Mouse (Mus musculus) midbrain, embryonic 12.5 days (tissue): ENCODE data around the gene Cd300ld5. TPM values are rescaled to one million over a fixed set of nuclear protein-coding genes. Genes with fewer than 3 reads are reported as not detected.
"Not testable (repeated sequence)": the region's sequence is repeated elsewhere in the genome, so short reads cannot be mapped to it uniquely, and the experiment has no call there.

Source experiments
- ATAC-seq: fragments of 200-750 bp; cut with Nextera tagmentation; 2 replicates; pipeline ENCODE4 v1.8.0; 2017; ENCODE audit warnings: low read depth, moderate TSS enrichment, moderate library complexity; ENCODE audit not compliant: low FRiP score
- H3K27ac ChIP-seq: fragments of 300-500 bp; sonication (generic); replicated peaks from 2 replicates; pipeline ENCODE4 v1.5.1; 2016; ENCODE audit warnings: mild to moderate bottlenecking
- H3K27me3 ChIP-seq: fragments of 300-500 bp; sonication (generic); 2 replicates; pipeline ENCODE4 v1.6.1; 2016; ENCODE audit warnings: mild to moderate bottlenecking
- H3K36me3 ChIP-seq: fragments of 300-500 bp; sonication (generic); 2 replicates; pipeline ENCODE4 v1.6.1; 2016
- H3K4me1 ChIP-seq: fragments of 300-500 bp; sonication (generic); 2 replicates; pipeline ENCODE4 v1.6.1; 2016
- H3K4me2 ChIP-seq: fragments of 300-500 bp; sonication (generic); replicated peaks from 2 replicates; pipeline ENCODE4 v1.6.1; 2016; ENCODE audit warnings: mild to moderate bottlenecking, moderate library complexity
- H3K4me3 ChIP-seq: fragments of 300-500 bp; sonication (generic); 2 replicates; pipeline ENCODE4 v1.5.1; 2016; ENCODE audit warnings: mild to moderate bottlenecking
- H3K9ac ChIP-seq: fragments of 300-500 bp; sonication (generic); replicated peaks from 2 replicates; pipeline ENCODE4 v1.6.1; 2016; ENCODE audit warnings: mild to moderate bottlenecking, moderate library complexity
- H3K9me3 ChIP-seq: fragments of 300-500 bp; sonication (generic); 2 replicates; pipeline ENCODE4 v1.6.1; 2016; ENCODE audit warnings: mild to moderate bottlenecking
- WGBS: fragments of 180-500 bp; shearing (Covaris S2); methylation state at CpG from one replicate; pipeline ENCODE4 v1.1.7; 2016; 5-methylcytosine and 5-hydroxymethylcytosine counted together
- polyA plus RNA-seq: library from polyadenylated mRNA; unstranded; fragments of >200 nt; fragmentation: Nextera tagmentation; extraction: Ambion mirVana; gene quantifications from 2 replicates; pipeline ENCODE4 v1.2.1, GENCODE M21; 2016

The Cd300ld5 gene
- polyA plus RNA-seq: not detected in 2 replicates

DNA sequence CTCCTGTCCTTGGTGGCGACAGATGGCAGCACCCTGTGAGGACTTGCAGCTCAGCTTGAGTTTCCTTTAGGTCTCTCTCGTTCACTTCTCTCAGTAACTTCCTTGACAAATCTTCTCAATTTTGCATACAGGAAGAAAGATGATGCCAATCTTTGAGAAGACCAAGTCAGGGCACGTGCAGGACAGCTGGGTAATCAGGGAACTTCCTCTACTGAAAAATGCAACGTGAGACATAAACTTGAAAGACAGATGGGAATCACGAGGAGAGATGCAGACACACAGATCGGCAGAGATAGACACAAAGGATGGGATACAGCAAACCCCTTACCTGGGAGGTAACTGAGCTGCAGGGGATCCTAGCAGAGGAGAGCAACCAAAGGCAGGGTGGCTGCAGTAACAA is at the start of gene Cd300ld5:
TSS of gene Cd300ld5 (minus strand) at position 101 of the 400 bp plus-strand sequence.
- not testable (repeated sequence) for H3K36me3 ChIP-seq, H3K9ac ChIP-seq, H3K9me3 ChIP-seq, H3K4me1 ChIP-seq, H3K4me2 ChIP-seq, H3K4me3 ChIP-seq, H3K27ac ChIP-seq, H3K27me3 ChIP-seq, ATAC-seq
- WGBS: no CpG with 5 or more reads among the region's 6 CpGs

DNA sequence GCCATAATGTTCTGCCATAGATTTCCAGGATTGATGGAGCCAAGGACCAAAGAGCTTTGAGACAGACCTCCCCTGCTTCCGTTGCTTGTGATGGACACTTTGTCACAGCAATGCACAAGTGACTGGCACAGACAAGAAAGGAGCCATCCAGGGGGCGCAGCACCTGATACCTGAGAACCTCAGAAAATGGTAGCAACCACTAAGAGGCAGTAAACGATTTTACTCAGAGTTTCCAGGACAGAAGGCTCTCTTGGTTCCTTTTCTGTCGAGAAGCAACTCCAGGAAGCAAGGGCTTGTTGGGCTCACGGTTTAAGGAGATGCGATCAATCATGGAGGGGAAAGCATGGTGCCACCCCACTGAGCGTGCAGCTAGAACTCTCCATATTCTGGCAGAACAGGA is 48.6 kb upstream of the Cd300ld5 start:
- peaks cover 53% of the 10 kb centered on the region for H3K27me3 ChIP-seq
- 70% methylated on average over 7 of the region's 7 CpGs for WGBS
- no peak overlapping the region for H3K27ac ChIP-seq
- no peak overlapping the region for H3K4me2 ChIP-seq
- no peak overlapping the region for H3K4me3 ChIP-seq
- H3K4me1 ChIP-seq: peaks cover 24% of the 10 kb centered on the region
- ATAC-seq: no peak
- H3K36me3 ChIP-seq: no peaks in the 10 kb centered on the region
- H3K9ac ChIP-seq: no peak overlapping the region
- no peaks in the 10 kb centered on the region for H3K9me3 ChIP-seq

DNA sequence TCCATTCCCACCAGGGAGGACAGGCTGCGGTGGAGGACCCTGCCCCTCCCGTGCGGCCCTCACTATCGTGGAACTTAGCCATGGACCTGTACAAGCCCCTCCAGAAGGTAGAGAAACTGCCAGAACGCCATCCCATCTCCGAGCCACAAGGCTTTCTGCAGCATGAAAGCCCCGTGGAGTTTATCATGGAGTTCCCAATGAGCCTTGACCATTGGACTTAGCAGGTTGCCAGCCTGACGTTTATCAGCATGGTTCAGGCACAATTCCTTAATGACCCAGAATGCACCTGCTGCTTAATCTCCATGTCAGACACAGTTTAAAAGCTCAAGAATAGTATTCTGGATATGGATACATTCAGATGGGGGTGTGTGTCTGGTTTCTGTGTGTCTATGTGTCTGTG is 47.5 kb upstream of the Cd300ld5 start:
- 0 out of 2 replicates have a peak, but pooled peaks have one; percentile 9 for ATAC-seq
- peaks cover 23% of the 10 kb centered on the region for H3K4me1 ChIP-seq
- H3K36me3 ChIP-seq: no peaks in the 10 kb centered on the region
- no peak overlapping the region for H3K4me2 ChIP-seq
- WGBS: 49% methylated on average over 8 of the region's 8 CpGs
- H3K9ac ChIP-seq: no peak overlapping the region
- H3K4me3 ChIP-seq: no peak overlapping the region
- no peaks in the 10 kb centered on the region for H3K9me3 ChIP-seq
- no peak overlapping the region for H3K27ac ChIP-seq
- peaks cover 42% of the 10 kb centered on the region for H3K27me3 ChIP-seq

DNA sequence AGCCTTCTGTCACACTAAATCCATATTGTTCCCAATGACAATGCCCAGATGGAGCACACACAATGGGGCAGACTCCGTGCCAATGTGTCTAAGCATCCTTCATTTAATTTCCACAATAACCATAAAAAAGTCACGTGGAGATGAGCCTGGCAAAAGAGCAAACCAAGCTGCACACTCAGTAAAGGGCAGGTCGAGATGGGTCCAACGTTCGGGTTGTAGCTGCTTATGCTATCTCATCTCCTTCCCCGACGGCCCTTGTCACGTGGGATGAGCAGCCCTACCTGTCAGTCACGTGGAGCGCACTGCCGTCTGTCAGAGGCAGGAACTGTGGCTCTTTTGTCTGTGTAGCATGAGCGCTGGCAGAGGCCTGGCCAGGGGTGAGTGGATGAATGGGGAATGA is 47.0 kb upstream of the Cd300ld5 start:
- H3K9ac ChIP-seq: no peak overlapping the region
- 20% methylated on average over 12 of the region's 12 CpGs for WGBS
- no peaks in the 10 kb centered on the region for H3K36me3 ChIP-seq
- peak; percentile 12; the same call in 1 of the 2 replicates for ATAC-seq
- H3K27me3 ChIP-seq: peaks cover 40% of the 10 kb centered on the region
- peaks cover 23% of the 10 kb centered on the region for H3K4me1 ChIP-seq
- no peak overlapping the region for H3K4me3 ChIP-seq
- no peak overlapping the region for H3K4me2 ChIP-seq
- H3K9me3 ChIP-seq: no peaks in the 10 kb centered on the region
- no peak overlapping the region for H3K27ac ChIP-seq

DNA sequence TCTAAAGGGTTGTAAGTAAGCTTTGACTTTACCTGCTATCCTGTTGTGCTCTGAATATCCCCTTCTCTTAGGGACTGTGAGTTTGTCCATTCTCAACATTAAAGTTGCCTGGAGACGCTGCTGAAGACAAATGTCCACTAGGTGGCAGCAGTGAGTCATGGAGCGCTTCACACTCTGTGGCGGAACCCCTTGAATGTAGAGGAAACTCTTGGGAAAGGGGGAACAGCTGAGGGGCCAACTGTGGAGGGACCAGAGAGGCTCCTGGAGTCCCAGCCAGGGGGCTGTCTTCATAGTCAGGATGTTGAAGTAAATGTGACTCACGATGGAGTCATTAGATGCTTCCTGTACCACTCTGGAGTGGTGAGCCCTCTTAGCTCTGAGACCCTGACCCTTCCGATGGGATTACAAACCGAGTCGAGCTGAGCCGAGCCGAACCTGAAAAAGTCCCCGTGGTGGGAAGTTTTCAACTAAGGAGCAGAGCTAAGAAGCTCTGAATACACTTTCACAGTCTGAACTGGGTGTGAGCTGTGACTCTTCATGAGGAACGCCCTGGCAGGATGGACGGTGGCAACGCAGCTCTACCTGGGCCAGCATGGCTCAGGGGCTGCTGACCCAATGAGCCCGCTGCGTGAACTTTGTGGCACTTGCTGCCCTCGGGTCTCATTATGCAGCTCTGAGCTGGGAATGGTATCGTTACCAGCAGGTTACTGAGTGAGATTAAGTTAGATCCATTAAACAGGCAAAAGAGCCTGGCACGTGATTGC is 46.0 kb upstream of the Cd300ld5 start:
- Histone ChIP-seq H3K9me3 (no peaks in the 10 kb centered on the region), H3K27me3 (peaks cover 36% of the 10 kb centered on the region), H3K4me2 (peak overlapping the region; percentile 9; the same call in 1 of the 2 replicates), H3K4me3 (no peak overlapping the region), H3K27ac (no peak overlapping the region), H3K4me1 (peaks cover 23% of the 10 kb centered on the region), H3K9ac (no peak overlapping the region), H3K36me3 (no peaks in the 10 kb centered on the region)
- 40% methylated on average over 18 of the region's 18 CpGs for WGBS
- no peak for ATAC-seq

DNA sequence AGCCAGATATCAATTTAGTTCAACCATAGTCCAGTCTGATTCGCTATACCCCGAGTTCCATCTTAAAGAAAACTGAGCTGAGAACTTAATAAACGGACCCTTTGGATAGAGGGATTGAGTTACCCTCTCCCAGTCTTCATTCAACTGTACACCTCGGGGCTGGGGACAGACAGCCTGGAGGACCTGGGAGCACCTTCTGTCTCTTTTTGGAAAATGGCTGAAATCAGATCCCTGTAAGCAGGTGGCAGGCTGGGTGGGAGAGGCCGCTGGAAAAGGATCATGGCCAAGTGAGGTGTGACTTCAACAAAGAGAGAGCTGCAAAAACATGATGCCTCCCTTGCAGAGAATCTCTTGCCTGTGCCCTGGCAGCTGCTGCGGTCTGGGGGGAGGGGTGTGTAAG is 44.6 kb upstream of the Cd300ld5 start:
- WGBS: 74% methylated on average over 6 of the region's 6 CpGs
- ATAC-seq: no peak
- no peak overlapping the region for H3K4me3 ChIP-seq

DNA sequence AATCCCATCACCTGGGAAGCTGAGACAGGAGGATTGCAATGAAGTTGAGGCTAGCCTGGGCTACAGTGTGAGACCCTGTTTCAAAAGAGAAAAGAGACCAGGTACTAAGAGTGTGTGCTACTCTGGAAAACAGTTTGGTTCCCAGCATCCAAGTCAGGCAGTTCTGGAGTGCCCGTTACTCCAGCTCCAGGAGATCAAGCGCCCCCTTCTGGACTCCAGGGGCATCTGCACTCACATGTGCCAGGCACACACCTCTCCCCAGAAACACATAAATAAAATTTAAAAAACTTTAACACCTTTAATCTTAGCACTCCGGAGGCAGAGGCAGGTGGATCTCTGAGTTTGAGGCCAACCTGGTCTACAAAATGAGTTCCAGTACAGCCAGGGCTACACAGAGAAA is 43.8 kb upstream of the Cd300ld5 start:
- Histone ChIP-seq H3K9ac (no peak overlapping the region), H3K27ac (no peak overlapping the region), H3K4me3 (no peak overlapping the region), H3K36me3 (no peaks in the 10 kb centered on the region), H3K27me3 (peaks cover 36% of the 10 kb centered on the region), H3K4me2 (no peak overlapping the region), H3K4me1 (peaks cover 19% of the 10 kb centered on the region), H3K9me3 (no peaks in the 10 kb centered on the region)
- WGBS: 65% methylated on average over 3 of the region's 3 CpGs
- ATAC-seq: no peak

More for the DNA sequence above, 44.6 kb upstream of the Cd300ld5 start:
- H3K4me1 ChIP-seq: peaks cover 19% of the 10 kb centered on the region
- H3K27ac ChIP-seq: no peak overlapping the region
- H3K4me2 ChIP-seq: no peak overlapping the region
- H3K9me3 ChIP-seq: no peaks in the 10 kb centered on the region
- no peak overlapping the region for H3K9ac ChIP-seq
- H3K36me3 ChIP-seq: no peaks in the 10 kb centered on the region
- peaks cover 36% of the 10 kb centered on the region for H3K27me3 ChIP-seq

DNA sequence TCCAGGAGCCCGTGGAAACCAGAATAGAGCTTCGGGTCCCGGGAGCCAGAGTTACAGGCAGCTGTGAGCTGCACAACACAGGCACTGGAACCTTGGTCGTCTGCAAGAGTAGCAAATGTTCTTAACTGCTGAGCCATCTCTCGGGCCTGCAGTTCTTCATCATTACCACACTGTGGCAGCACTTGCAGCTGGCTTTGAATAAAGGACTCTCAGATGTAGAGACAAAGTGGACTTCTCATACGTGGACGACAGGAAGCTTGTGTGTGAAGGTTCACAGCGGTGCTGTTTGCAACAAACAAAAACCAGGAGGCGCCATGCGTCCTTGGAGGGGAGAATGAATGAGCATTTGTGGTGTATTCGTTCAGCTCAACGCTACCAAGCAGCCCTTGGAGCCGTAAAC is 43.3 kb upstream of the Cd300ld5 start:
- Histone ChIP-seq H3K4me3 (no peak overlapping the region), H3K4me1 (peaks cover 19% of the 10 kb centered on the region), H3K9ac (no peak overlapping the region), H3K4me2 (no peak overlapping the region), H3K9me3 (no peaks in the 10 kb centered on the region), H3K36me3 (no peaks in the 10 kb centered on the region), H3K27ac (no peak overlapping the region), H3K27me3 (peaks cover 31% of the 10 kb centered on the region)
- 37% methylated on average over 13 of the region's 13 CpGs for WGBS
- ATAC-seq: no peak

DNA sequence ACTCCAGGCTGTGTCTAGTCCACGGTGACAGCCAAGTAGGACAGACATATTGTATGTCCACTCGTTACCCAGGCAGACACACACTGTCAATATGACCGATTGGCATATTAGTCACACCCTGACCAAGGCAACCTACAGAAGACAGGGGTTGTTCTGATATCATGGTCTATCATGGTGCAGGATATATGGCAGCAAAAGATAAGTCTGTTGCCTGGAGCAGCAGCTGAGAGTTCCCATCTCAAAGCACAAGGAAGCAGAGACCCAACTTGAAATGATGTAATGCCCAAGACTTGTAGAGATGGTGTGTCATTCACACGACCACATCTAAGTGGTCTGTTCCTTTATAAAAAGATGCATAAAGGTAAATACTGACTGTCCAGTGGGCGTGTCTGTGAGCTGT is 41.1 kb upstream of the Cd300ld5 start:
- 87% methylated on average over 5 of the region's 5 CpGs for WGBS
- ATAC-seq: no peak
- no peak overlapping the region for H3K27ac ChIP-seq
- H3K4me1 ChIP-seq: peaks cover 3% of the 10 kb centered on the region; the same call in 1 of the 2 replicates
- H3K36me3 ChIP-seq: no peaks in the 10 kb centered on the region
- H3K9me3 ChIP-seq: no peaks in the 10 kb centered on the region
- H3K9ac ChIP-seq: no peak overlapping the region
- H3K4me3 ChIP-seq: no peak overlapping the region
- no peak overlapping the region for H3K4me2 ChIP-seq
- peaks cover 17% of the 10 kb centered on the region for H3K27me3 ChIP-seq

DNA sequence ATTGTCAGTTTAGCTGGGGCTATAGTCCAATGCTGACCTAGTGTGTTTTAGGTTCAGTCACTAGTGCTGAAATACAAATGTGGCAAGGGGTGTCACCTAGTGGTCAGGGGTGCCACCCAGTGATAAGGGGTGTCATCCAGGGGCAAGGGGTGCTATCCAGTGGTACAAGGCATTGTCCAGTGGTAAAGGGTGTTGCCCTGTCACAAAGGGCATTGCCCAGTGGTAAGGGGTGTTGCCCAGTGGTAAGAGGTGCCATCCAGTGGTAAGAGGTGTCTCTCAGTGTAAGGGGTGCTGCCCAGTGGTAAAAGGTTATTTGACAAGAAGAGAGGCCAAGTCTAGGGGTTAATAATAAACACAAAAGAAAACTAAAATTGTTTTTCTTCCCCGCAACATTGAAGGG is 39.9 kb upstream of the Cd300ld5 start:
- no peak for ATAC-seq
- Histone ChIP-seq H3K27me3 (peaks cover 25% of the 10 kb centered on the region), H3K4me1 (no peaks in the 10 kb centered on the region), H3K9ac (no peak overlapping the region), H3K9me3 (no peaks in the 10 kb centered on the region), H3K4me3 (no peak overlapping the region), H3K27ac (no peak overlapping the region), H3K36me3 (no peaks in the 10 kb centered on the region), H3K4me2 (no peak overlapping the region)
- WGBS: 96% methylated on average over 1 of the region's 1 CpGs

DNA sequence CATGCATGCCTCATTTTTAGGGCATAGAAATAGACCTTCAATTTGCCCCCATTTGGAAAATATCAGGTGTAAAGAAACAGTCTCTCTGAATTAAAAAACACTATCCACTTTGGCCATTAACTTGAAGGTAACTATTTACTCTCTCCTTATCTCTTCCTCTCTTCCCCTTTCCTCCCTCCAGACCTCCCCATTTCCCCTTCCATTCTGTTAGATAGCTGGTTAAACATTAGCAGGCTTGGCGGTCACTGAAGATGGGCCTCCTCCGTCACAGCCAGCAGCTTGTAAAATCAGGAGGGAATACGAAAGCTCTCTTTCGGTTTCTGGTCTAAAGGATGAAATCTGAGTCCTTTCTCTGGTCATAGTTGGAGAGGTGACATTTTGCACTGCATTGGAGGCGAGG is 38.3 kb upstream of the Cd300ld5 start:
- no peak overlapping the region for H3K27ac ChIP-seq
- no peaks in the 10 kb centered on the region for H3K9me3 ChIP-seq
- H3K27me3 ChIP-seq: peaks cover 24% of the 10 kb centered on the region
- peaks cover 14% of the 10 kb centered on the region for H3K4me1 ChIP-seq
- no peak overlapping the region for H3K9ac ChIP-seq
- ATAC-seq: no peak
- 79% methylated on average over 5 of the region's 5 CpGs for WGBS
- H3K36me3 ChIP-seq: no peaks in the 10 kb centered on the region
- no peak overlapping the region for H3K4me2 ChIP-seq
- H3K4me3 ChIP-seq: no peak overlapping the region

DNA sequence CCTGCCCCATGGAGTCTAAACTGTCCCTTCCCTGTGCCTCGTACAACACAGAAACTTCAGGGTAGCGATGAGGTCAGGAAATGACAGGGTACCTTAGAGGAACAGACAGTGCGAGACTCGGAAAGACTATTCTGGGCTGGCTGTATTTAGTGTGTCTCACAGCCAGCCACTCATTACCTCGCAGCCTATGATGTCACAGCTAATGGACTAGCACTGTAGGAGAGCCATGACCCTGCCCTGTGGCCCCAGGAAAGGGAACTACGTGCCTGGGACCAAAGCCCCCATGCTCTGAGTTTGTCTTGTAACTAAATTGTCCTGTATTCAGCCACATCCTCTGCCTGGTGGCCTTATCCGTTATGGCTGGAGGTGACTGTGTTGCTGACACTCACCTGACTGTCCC is 37.8 kb upstream of the Cd300ld5 start:
- Histone ChIP-seq H3K4me1 (peaks cover 18% of the 10 kb centered on the region), H3K4me3 (no peak overlapping the region), H3K9me3 (no peaks in the 10 kb centered on the region), H3K27me3 (peaks cover 28% of the 10 kb centered on the region), H3K4me2 (no peak overlapping the region), H3K27ac (no peak overlapping the region), H3K36me3 (no peaks in the 10 kb centered on the region), H3K9ac (no peak overlapping the region)
- no peak for ATAC-seq
- WGBS: 85% methylated on average over 7 of the region's 7 CpGs

DNA sequence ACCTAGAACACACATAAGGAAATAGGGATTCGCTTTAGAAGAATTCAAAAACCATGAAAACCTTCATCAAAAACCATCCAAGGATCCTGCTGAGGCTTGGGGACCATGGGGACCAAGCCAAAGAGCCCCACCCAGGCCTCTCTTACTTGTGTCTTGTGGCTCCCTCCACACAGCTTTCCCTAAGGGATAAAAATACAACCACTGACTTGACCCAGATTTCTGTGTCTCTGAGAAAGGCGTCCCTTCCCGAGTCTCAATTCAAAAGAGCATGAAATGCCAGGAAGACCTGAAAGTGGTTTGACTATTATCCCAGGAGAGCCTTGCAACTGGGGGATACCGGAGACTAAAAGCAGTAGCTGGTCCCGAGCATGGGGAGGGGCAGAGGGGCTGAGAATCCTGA is 35.4 kb upstream of the Cd300ld5 start:
- Histone ChIP-seq H3K9ac (no peak overlapping the region), H3K4me3 (no peak overlapping the region), H3K4me1 (peaks cover 18% of the 10 kb centered on the region), H3K36me3 (no peaks in the 10 kb centered on the region), H3K27me3 (peaks cover 50% of the 10 kb centered on the region), H3K4me2 (no peak overlapping the region), H3K9me3 (no peaks in the 10 kb centered on the region), H3K27ac (no peak overlapping the region)
- WGBS: 60% methylated on average over 5 of the region's 5 CpGs
- no peak for ATAC-seq
